Mouse (Mus musculus) cortical plate, adult 2 months (tissue): ENCODE measurements around the gene Cers1. TPM values are rescaled to one million over a fixed set of nuclear protein-coding genes. Genes with fewer than 3 reads are reported as not detected.

Experiments
- H3K27ac ChIP-seq: fragments of 200-500 bp; 2 replicates; pipeline ENCODE4 v1.5.1; 2012; ENCODE audit warnings: low read length, control low read depth, inconsistent platforms; ENCODE audit not compliant: insufficient read depth
- H3K4me1 ChIP-seq: fragments of 200-500 bp; 2 replicates; pipeline ENCODE4 v1.6.1; 2011; ENCODE audit warnings: low read length; ENCODE audit not compliant: control insufficient read depth, insufficient read depth
- H3K4me3 ChIP-seq: fragments of 200-500 bp; 2 replicates; pipeline ENCODE4 v1.5.1; 2011; ENCODE audit warnings: mild to moderate bottlenecking, low read length, control low read depth; ENCODE audit not compliant: insufficient read depth
- CTCF ChIP-seq: fragments of 200-500 bp; IDR thresholded peaks from 2 replicates; pipeline ENCODE4 v1.5.1; 2011; ENCODE audit warnings: mild to moderate bottlenecking, control low read depth, low read length; ENCODE audit not compliant: insufficient read depth; ENCODE audit errors: extremely low read depth
- POLR2A ChIP-seq: fragments of 200-500 bp; IDR thresholded peaks from 2 replicates; pipeline ENCODE4 v1.6.1; 2011; ENCODE audit warnings: mild to moderate bottlenecking, low read length, control low read depth; ENCODE audit not compliant: insufficient read depth; ENCODE audit errors: extremely low read depth
- polyA plus RNA-seq: library from polyadenylated mRNA; depleted of rRNA; stranded (reverse); fragments of >200 nt; gene quantifications from 2 replicates; pipeline ENCODE4 v1.2.3, GENCODE M21; 2012; rRNA removed

Cers1 gene
- polyA plus RNA-seq, 1 experiment: 84.8 TPM

- no peak for TF ChIP-seq POLR2A
- TF ChIP-seq CTCF: no peak
- H3K27ac ChIP-seq: no peak overlapping the region
- no peaks in the 10 kb centered on the region for H3K4me1 ChIP-seq
- no peak overlapping the region for H3K4me3 ChIP-seq
Measured at GRCm38 (mm10) chr8:70380069-70380468, 64.5 kb downstream of the Cers1 start.

Other genes with a start within 250 kb of the Cers1 start
- 4.8 and 6.4 TPM in 2 replicates for gene Tm6sf2, start 242.9 kb upstream of the Cers1 start, polyA plus RNA-seq
- 65.4 and 69.9 TPM in 2 replicates for gene Hapln4, start 232.3 kb upstream of the Cers1 start, polyA plus RNA-seq
- gene Ncan, start 194.9 kb upstream of the Cers1 start, polyA plus RNA-seq: 79.0 and 82.5 TPM in 2 replicates
- gene Nr2c2ap, start 184.4 kb upstream of the Cers1 start, polyA plus RNA-seq: 22.5 and 25.2 TPM in 2 replicates
- gene Rfxank, start 176.6 kb upstream of the Cers1 start, polyA plus RNA-seq: 18.0 and 18.5 TPM in 2 replicates
- 107 and 108 TPM in 2 replicates for gene Borcs8, start 176.3 kb upstream of the Cers1 start, polyA plus RNA-seq
- 0.17 and 0.19 TPM in 2 replicates for gene Mef2b, start 176.1 kb upstream of the Cers1 start, polyA plus RNA-seq
- 55.9 and 74.3 TPM in 2 replicates for gene Tmem161a, start 143.4 kb upstream of the Cers1 start, polyA plus RNA-seq
- 55.9 and 56.8 TPM in 2 replicates for gene Slc25a42, start 103.5 kb upstream of the Cers1 start, polyA plus RNA-seq
- gene Sugp2, start 81.5 kb upstream of the Cers1 start, polyA plus RNA-seq: 105 and 121 TPM in 2 replicates
- gene Armc6, start 81.3 kb upstream of the Cers1 start, polyA plus RNA-seq: 55.9 and 58.0 TPM in 2 replicates
- gene Homer3, start 32.9 kb upstream of the Cers1 start, polyA plus RNA-seq: 11.6 and 22.6 TPM in 2 replicates
- 48.4 and 52.2 TPM in 2 replicates for gene Ddx49, start 13.3 kb upstream of the Cers1 start, polyA plus RNA-seq
- gene Cope, start 13.3 kb upstream of the Cers1 start, polyA plus RNA-seq: 232 and 238 TPM in 2 replicates
- 41.4 and 42.7 TPM in 2 replicates for gene Gdf1, start 14.0 kb downstream of the Cers1 start, polyA plus RNA-seq
- 23.8 TPM in 2 replicates for gene Upf1, start 37.5 kb downstream of the Cers1 start, polyA plus RNA-seq
- 0.19 and 0.36 TPM in 2 replicates for gene Comp, start 57.8 kb downstream of the Cers1 start, polyA plus RNA-seq
- gene Crtc1, start 123.8 kb downstream of the Cers1 start, polyA plus RNA-seq: 113 and 115 TPM in 2 replicates
- gene Klhl26, start 161.2 kb downstream of the Cers1 start, polyA plus RNA-seq: 66.9 and 70.9 TPM in 2 replicates
- 368 and 400 TPM in 2 replicates for gene Tmem59l, start 171.6 kb downstream of the Cers1 start, polyA plus RNA-seq
- 2.1 and 8.6 TPM in 2 replicates for gene Crlf1, start 177.4 kb downstream of the Cers1 start, polyA plus RNA-seq
- gene Rex1bd, start 191.0 kb downstream of the Cers1 start, polyA plus RNA-seq: 201 and 206 TPM in 2 replicates
- gene Uba52, start 195.0 kb downstream of the Cers1 start, polyA plus RNA-seq: 851 and 918 TPM in 2 replicates
- gene Fkbp8, start 211.9 kb downstream of the Cers1 start, polyA plus RNA-seq: 592 and 612 TPM in 2 replicates
- gene Kxd1, start 212.2 kb downstream of the Cers1 start, polyA plus RNA-seq: 61.0 and 64.4 TPM in 2 replicates
- 23.8 and 23.9 TPM in 2 replicates for gene Ell, start 223.7 kb downstream of the Cers1 start, polyA plus RNA-seq